Mouse (Mus musculus): Measurements from ENCODE around the gene Nfic. TPM values are rescaled to one million over a fixed set of nuclear protein-coding genes. Genes with fewer than 3 reads are reported as not detected.

Nfic gene
- polyA plus RNA-seq, 1 experiment from 2014 or later: 8.7 TPM

- Histone ChIP-seq H3K9me3 (replicated peaks) (no peaks in the 10 kb centered on the region), H3K4me3 (peak overlapping the region; percentile 81), H3K4me1 (peaks cover 58% of the 10 kb centered on the region), H3K36me3 (no peaks in the 10 kb centered on the region), H3K27me3 (ENCODE audit: low read depth, poor library complexity, severe bottlenecking) (peaks cover 86% of the 10 kb centered on the region), H3K27ac (replicated peaks) (peak overlapping the region; percentile 94)
- peak; percentile 80 for DNase-seq (ENCODE audit: low spot score)
- WGBS: under 1% methylated on average over 71 of the region's 89 CpGs
Observed at GRCm38 (mm10) chr10:81430141-81430830, 25.1 kb downstream of the Nfic start.

GRCm38 (mm10) chr10:81429605-81430061 lies 25.8 kb downstream of the Nfic start:
- peak; percentile 72 for DNase-seq (ENCODE audit: low spot score)
- peaks cover 64% of the 10 kb centered on the region for H3K4me1 ChIP-seq
- peaks cover 86% of the 10 kb centered on the region for H3K27me3 ChIP-seq (ENCODE audit: low read depth, poor library complexity, severe bottlenecking)
- peak overlapping the region; percentile 81 for H3K4me3 ChIP-seq
- WGBS: under 1% methylated on average over 20 of the region's 20 CpGs
- H3K9me3 ChIP-seq (replicated peaks): no peaks in the 10 kb centered on the region
- peak overlapping the region; percentile 94 for H3K27ac ChIP-seq (replicated peaks)
- no peaks in the 10 kb centered on the region for H3K36me3 ChIP-seq

- peak; percentile 12 for DNase-seq (ENCODE audit: low spot score)
- Histone ChIP-seq H3K27ac (replicated peaks) (no peak overlapping the region), H3K9me3 (replicated peaks) (no peaks in the 10 kb centered on the region; the same call in 1 of the 2 replicates), H3K36me3 (no peaks in the 10 kb centered on the region), H3K4me1 (peaks cover 68% of the 10 kb centered on the region), H3K27me3 (ENCODE audit: low read depth, poor library complexity, severe bottlenecking) (peaks cover 86% of the 10 kb centered on the region), H3K4me3 (peak overlapping the region; percentile 81)
- 16% methylated on average over 2 of the region's 2 CpGs for WGBS
Observed at GRCm38 (mm10) chr10:81429092-81429491, 26.3 kb downstream of the Nfic start.

- Histone ChIP-seq H3K36me3 (no peaks in the 10 kb centered on the region), H3K27ac (replicated peaks) (no peak overlapping the region), H3K27me3 (ENCODE audit: low read depth, poor library complexity, severe bottlenecking) (peaks cover 86% of the 10 kb centered on the region), H3K4me3 (peak overlapping the region; percentile 81; the same call in 1 of the 2 replicates), H3K4me1 (peaks cover 64% of the 10 kb centered on the region), H3K9me3 (replicated peaks) (no peaks in the 10 kb centered on the region; the same call in 1 of the 2 replicates)
- WGBS: 90% methylated on average over 7 of the region's 7 CpGs
- DNase-seq (ENCODE audit: low spot score): no peak
Observed at GRCm38 (mm10) chr10:81428507-81428870, 26.9 kb downstream of the Nfic start.

- Histone ChIP-seq H3K27me3 (ENCODE audit: low read depth, poor library complexity, severe bottlenecking) (peaks cover 85% of the 10 kb centered on the region), H3K27ac (replicated peaks) (no peak overlapping the region), H3K4me1 (peaks cover 59% of the 10 kb centered on the region), H3K4me3 (no peak overlapping the region), H3K36me3 (no peaks in the 10 kb centered on the region), H3K9me3 (replicated peaks) (no peaks in the 10 kb centered on the region; the same call in 1 of the 2 replicates)
- DNase-seq (ENCODE audit: low spot score): peak; percentile 11
- 75% methylated on average over 8 of the region's 8 CpGs for WGBS
Observed at GRCm38 (mm10) chr10:81427804-81428506, 27.5 kb downstream of the Nfic start.

GRCm38 (mm10) chr10:81427327-81427726 lies 28.1 kb downstream of the Nfic start:
- Histone ChIP-seq H3K27me3 (ENCODE audit: low read depth, poor library complexity, severe bottlenecking) (peaks cover 88% of the 10 kb centered on the region), H3K27ac (replicated peaks) (no peak overlapping the region), H3K9me3 (replicated peaks) (no peaks in the 10 kb centered on the region; the same call in 1 of the 2 replicates), H3K36me3 (no peaks in the 10 kb centered on the region), H3K4me1 (peaks cover 55% of the 10 kb centered on the region), H3K4me3 (peak overlapping the region; percentile 45)
- no peak for DNase-seq (ENCODE audit: low spot score)
- 38% methylated on average over 3 of the region's 3 CpGs for WGBS

GRCm38 (mm10) chr10:81426897-81427296 lies 28.5 kb downstream of the Nfic start:
- no peak overlapping the region for H3K27ac ChIP-seq (replicated peaks)
- H3K4me1 ChIP-seq: peaks cover 55% of the 10 kb centered on the region
- peak; percentile 26 for DNase-seq (ENCODE audit: low spot score)
- under 1% methylated on average over 37 of the region's 38 CpGs for WGBS
- H3K36me3 ChIP-seq: no peaks in the 10 kb centered on the region
- no peaks in the 10 kb centered on the region; the same call in 1 of the 2 replicates for H3K9me3 ChIP-seq (replicated peaks)
- peak overlapping the region; percentile 45 for H3K4me3 ChIP-seq
- peaks cover 88% of the 10 kb centered on the region for H3K27me3 ChIP-seq (ENCODE audit: low read depth, poor library complexity, severe bottlenecking)

GRCm38 (mm10) chr10:81426081-81426671 lies 29.3 kb downstream of the Nfic start:
- no peak overlapping the region for H3K27ac ChIP-seq (replicated peaks)

GRCm38 (mm10) chr10:81425236-81425850 lies 30.1 kb downstream of the Nfic start:
- 27% methylated on average over 10 of the region's 10 CpGs for WGBS
- H3K27ac ChIP-seq (replicated peaks): no peak overlapping the region
- DNase-seq (ENCODE audit: low spot score): peak; percentile 21
- peaks cover 44% of the 10 kb centered on the region for H3K4me1 ChIP-seq
- no peaks in the 10 kb centered on the region; the same call in 1 of the 2 replicates for H3K9me3 ChIP-seq (replicated peaks)
- H3K36me3 ChIP-seq: no peaks in the 10 kb centered on the region
- H3K27me3 ChIP-seq (ENCODE audit: low read depth, poor library complexity, severe bottlenecking): peaks cover 91% of the 10 kb centered on the region
- H3K4me3 ChIP-seq: no peak overlapping the region

More at GRCm38 (mm10) chr10:81426081-81426671, 29.3 kb downstream of the Nfic start:
- Histone ChIP-seq H3K4me3 (peak overlapping the region; percentile 45), H3K27me3 (ENCODE audit: low read depth, poor library complexity, severe bottlenecking) (peaks cover 88% of the 10 kb centered on the region), H3K36me3 (no peaks in the 10 kb centered on the region), H3K4me1 (peaks cover 49% of the 10 kb centered on the region), H3K9me3 (replicated peaks) (no peaks in the 10 kb centered on the region; the same call in 1 of the 2 replicates)
- DNase-seq (ENCODE audit: low spot score): peak; percentile 28
- WGBS: 3% methylated on average over 29 of the region's 33 CpGs

- H3K4me3 ChIP-seq: peak overlapping the region; percentile 14; the same call in 1 of the 2 replicates
- peak; percentile 20 for DNase-seq (ENCODE audit: low spot score)
- no peak overlapping the region for H3K27ac ChIP-seq (replicated peaks)
- 3% methylated on average over 25 of the region's 25 CpGs for WGBS
- no peaks in the 10 kb centered on the region; the same call in 1 of the 2 replicates for H3K9me3 ChIP-seq (replicated peaks)
- H3K4me1 ChIP-seq: peaks cover 39% of the 10 kb centered on the region
- H3K36me3 ChIP-seq: no peaks in the 10 kb centered on the region
- H3K27me3 ChIP-seq (ENCODE audit: low read depth, poor library complexity, severe bottlenecking): peaks cover 98% of the 10 kb centered on the region
Observed at GRCm38 (mm10) chr10:81424246-81425051, 31.0 kb downstream of the Nfic start.

GRCm38 (mm10) chr10:81423476-81424245 lies 31.8 kb downstream of the Nfic start:
- H3K4me1 ChIP-seq: peaks cover 40% of the 10 kb centered on the region
- no peaks in the 10 kb centered on the region for H3K36me3 ChIP-seq
- DNase-seq (ENCODE audit: low spot score): no peak
- no peak overlapping the region for H3K27ac ChIP-seq (replicated peaks)
- H3K4me3 ChIP-seq: peak overlapping the region; percentile 14; the same call in 1 of the 2 replicates
- peaks cover 97% of the 10 kb centered on the region for H3K27me3 ChIP-seq (ENCODE audit: low read depth, poor library complexity, severe bottlenecking)
- WGBS: 62% methylated on average over 4 of the region's 4 CpGs
- H3K9me3 ChIP-seq (replicated peaks): no peaks in the 10 kb centered on the region; the same call in 1 of the 2 replicates
